Mouse (Mus musculus) small intestine, adult 2 months (tissue): Measurements from ENCODE around the gene Tgds. TPM values are rescaled to one million over a fixed set of nuclear protein-coding genes. Genes with fewer than 3 reads are reported as not detected.
A peak's percentile ranks its signal among the peaks of the same experiment; 100 is the strongest.

Source experiments
- H3K27ac ChIP-seq: fragments of 200-500 bp; 2 replicates; pipeline ENCODE4 v1.5.1; 2012; ENCODE audit warnings: low read depth, low read length, control low read depth, inconsistent platforms; ENCODE audit not compliant: insufficient read depth
- H3K27me3 ChIP-seq: fragments of 200-500 bp; 2 replicates; pipeline ENCODE4 v1.6.1; 2012; ENCODE audit warnings: mild to moderate bottlenecking, moderate library complexity, low read length, inconsistent platforms; ENCODE audit not compliant: control insufficient read depth, insufficient read depth
- H3K36me3 ChIP-seq: fragments of 200-500 bp; 2 replicates; pipeline ENCODE4 v1.6.1; 2012; ENCODE audit warnings: mild to moderate bottlenecking, low read length, control low read depth, inconsistent platforms; ENCODE audit not compliant: control insufficient read depth, insufficient read depth
- H3K4me1 ChIP-seq: fragments of 200-500 bp; 2 replicates; pipeline ENCODE4 v1.6.1; 2012; ENCODE audit warnings: low read length, inconsistent platforms, mixed read lengths; ENCODE audit not compliant: control insufficient read depth, insufficient read depth, insufficient read length
- H3K4me3 ChIP-seq: fragments of 200-500 bp; 2 replicates; pipeline ENCODE4 v1.5.1; 2012; ENCODE audit warnings: low read depth, mild to moderate bottlenecking, control low read depth, inconsistent platforms, low read length, moderate library complexity
- CTCF ChIP-seq: fragments of 200-500 bp; IDR thresholded peaks from 2 replicates; pipeline ENCODE4 v1.5.1; 2012; ENCODE audit warnings: low read depth, mild to moderate bottlenecking, control low read depth, inconsistent platforms, low read length, moderate library complexity, mixed read lengths; ENCODE audit not compliant: insufficient replicate concordance, insufficient read length; ENCODE audit errors: extremely low read depth
- POLR2A ChIP-seq: fragments of 200-500 bp; IDR thresholded peaks from 2 replicates; pipeline ENCODE4 v1.6.1; 2012; ENCODE audit warnings: low read depth, mild to moderate bottlenecking, control low read depth, inconsistent platforms, low read length, moderate library complexity
- WGBS: fragments of 180-500 bp; shearing (Covaris S2); methylation state at CpG from one replicate; pipeline ENCODE4 v1.1.7; 2018; 5-methylcytosine and 5-hydroxymethylcytosine counted together
- polyA plus RNA-seq: library from polyadenylated mRNA; depleted of rRNA; stranded (reverse); fragments of >200 nt; gene quantifications from 2 replicates; pipeline ENCODE4 v1.2.3, GENCODE M21; 2012; rRNA removed

The Tgds gene
- polyA plus RNA-seq = 3.9 and 5.6 TPM in 2 replicates

GRCm38 (mm10) chr14:118132642-118132977, at the start of gene Tgds:
TSS of gene Tgds (minus strand) at chr14:118132755.
- Histone ChIP-seq H3K4me1 (no peaks in the 10 kb centered on the region; the same call in 1 of the 2 replicates), H3K4me3 (peak within 1 kb of the TSS; percentile 81), H3K27ac (no peak within 1 kb of the TSS), H3K27me3 (no peaks in the 10 kb centered on the region), H3K36me3 (peaks cover 8% of the 10 kb centered on the region; the same call in 1 of the 2 replicates)
- WGBS = under 1% methylated on average over 28 of the region's 28 CpGs
- TF ChIP-seq CTCF (no peak), POLR2A (peak; percentile 93)

DNA sequence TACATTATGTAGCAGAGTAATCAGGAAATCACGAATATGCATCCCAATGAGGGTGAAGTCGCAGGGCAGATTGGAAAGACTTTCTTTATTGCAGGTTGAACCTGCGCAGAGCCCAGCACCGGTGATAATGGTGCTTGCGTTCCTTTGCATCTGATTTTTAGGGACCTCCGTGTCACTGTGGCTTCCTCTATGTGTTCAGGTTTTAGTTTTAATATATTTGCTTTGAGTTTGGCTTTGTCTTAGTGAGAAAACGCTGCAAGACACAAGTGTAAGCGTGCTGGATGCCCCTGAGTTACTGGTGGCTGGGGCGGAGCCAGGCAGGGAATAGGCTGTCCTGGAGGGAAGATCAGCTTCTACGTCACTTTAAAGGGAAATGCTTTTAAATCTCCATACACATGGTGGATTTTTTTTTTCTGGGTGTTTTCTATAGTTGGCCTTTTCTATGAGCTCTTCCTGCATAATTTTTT, 48.2 kb upstream of the Tgds start:
- Histone ChIP-seq H3K27me3 (no peaks in the 10 kb centered on the region; the same call in 1 of the 2 replicates), H3K4me1 (no peaks in the 10 kb centered on the region), H3K27ac (peak overlapping the region; percentile 39; the same call in 1 of the 2 replicates), H3K4me3 (peak overlapping the region; percentile 80), H3K36me3 (no peaks in the 10 kb centered on the region)
- TF ChIP-seq CTCF = no peak
- 4% methylated on average over 10 of the region's 10 CpGs for WGBS

DNA sequence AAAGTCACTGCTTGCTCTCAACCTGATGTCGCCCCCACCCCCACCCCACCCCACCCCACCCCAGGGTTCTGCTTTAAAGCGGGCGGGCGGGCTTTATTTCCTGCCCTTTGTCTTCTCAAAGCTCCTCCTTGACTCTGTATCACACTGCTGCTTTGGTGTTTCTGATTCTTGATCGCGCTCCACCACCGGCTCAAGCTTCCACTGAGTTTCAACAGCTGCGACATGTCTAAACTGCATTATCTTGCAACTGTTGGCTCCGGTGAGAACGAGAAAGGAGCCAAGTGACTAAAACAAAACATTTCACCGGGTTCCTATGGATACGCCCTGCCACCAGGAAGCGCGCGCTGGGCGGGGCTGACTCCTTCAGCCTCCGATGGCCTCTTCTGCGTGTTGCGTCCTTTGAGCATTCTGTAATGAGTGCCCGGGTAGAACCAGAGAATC, 47.6 kb upstream of the Tgds start:
- Histone ChIP-seq H3K4me3 (peak overlapping the region; percentile 80), H3K36me3 (no peaks in the 10 kb centered on the region), H3K4me1 (no peaks in the 10 kb centered on the region), H3K27me3 (no peaks in the 10 kb centered on the region; the same call in 1 of the 2 replicates), H3K27ac (peak overlapping the region; percentile 39; the same call in 1 of the 2 replicates)
- no peak for TF ChIP-seq POLR2A
- TF ChIP-seq CTCF = no peak
- under 1% methylated on average over 20 of the region's 20 CpGs for WGBS

- Histone ChIP-seq H3K27me3 (no peaks in the 10 kb centered on the region; the same call in 1 of the 2 replicates), H3K36me3 (no peaks in the 10 kb centered on the region), H3K4me1 (no peaks in the 10 kb centered on the region), H3K27ac (no peak overlapping the region), H3K4me3 (0 out of 2 replicates have a peak overlapping the region, but pooled peaks have one; percentile 80)
- WGBS = 39% methylated on average over 7 of the region's 7 CpGs
- TF ChIP-seq CTCF (no peak), POLR2A (no peak)
Measured at GRCm38 (mm10) chr14:118179701-118180100, 47.1 kb upstream of the Tgds start.

- H3K4me3 ChIP-seq = no peak overlapping the region
- no peak overlapping the region for H3K27ac ChIP-seq
- H3K36me3 ChIP-seq = no peaks in the 10 kb centered on the region
- no peaks in the 10 kb centered on the region for H3K4me1 ChIP-seq
- 16% methylated on average over 1 of the region's 1 CpGs for WGBS
- no peaks in the 10 kb centered on the region; the same call in 1 of the 2 replicates for H3K27me3 ChIP-seq
- TF ChIP-seq POLR2A (no peak), CTCF (no peak)
Measured at GRCm38 (mm10) chr14:118179251-118179650, 46.7 kb upstream of the Tgds start.

- H3K27ac ChIP-seq = no peak overlapping the region
- WGBS = 39% methylated on average over 12 of the region's 12 CpGs
- no peaks in the 10 kb centered on the region for H3K36me3 ChIP-seq
- no peaks in the 10 kb centered on the region for H3K27me3 ChIP-seq
- TF ChIP-seq POLR2A (no peak), CTCF (no peak)
- H3K4me3 ChIP-seq = no peak overlapping the region
- H3K4me1 ChIP-seq = no peaks in the 10 kb centered on the region
Measured at GRCm38 (mm10) chr14:118175694-118176085, 43.1 kb upstream of the Tgds start.

- H3K27me3 ChIP-seq = no peaks in the 10 kb centered on the region
- TF ChIP-seq POLR2A (no peak), CTCF (no peak)
- H3K27ac ChIP-seq = no peak overlapping the region
- H3K4me1 ChIP-seq = no peaks in the 10 kb centered on the region
- H3K36me3 ChIP-seq = no peaks in the 10 kb centered on the region
- no peak overlapping the region for H3K4me3 ChIP-seq
- WGBS = 78% methylated on average over 30 of the region's 30 CpGs
Measured at GRCm38 (mm10) chr14:118175071-118175693, 42.6 kb upstream of the Tgds start.
